Mouse (Mus musculus) liver, embryonic 12.5 days (tissue): ENCODE measurements around the gene Man1c1. TPM values are rescaled to one million over a fixed set of nuclear protein-coding genes. Genes with fewer than 3 reads are reported as not detected.

Experiments
- microRNA-seq: library from miRNA; unstranded; fragments of <30 nt; microRNA quantifications from one replicate; pipeline ENCODE4, GENCODE M21; 2017
- polyA plus RNA-seq: library from polyadenylated mRNA; unstranded; fragments of >200 nt; fragmentation: Nextera tagmentation; extraction: Ambion mirVana; gene quantifications from 2 replicates; pipeline ENCODE4 v1.2.1, GENCODE M21; 2016

Gene Man1c1
- polyA plus RNA-seq, 1 experiment from 2014 or later: 3.2 TPM

Small RNA genes lying within 50 kb of the gene (microRNA-seq; reads per million reads assigned to microRNA genes)
- not detected for gene Mir6403

Other genes with a start within 250 kb of the Man1c1 start
- gene Stmn1, start 236.0 kb downstream of the Man1c1 start, polyA plus RNA-seq: 558 and 570 TPM in 2 replicates
- 6.5 and 7.2 TPM in 2 replicates for gene Paqr7, start 207.6 kb downstream of the Man1c1 start, polyA plus RNA-seq
- gene Aunip, start 193.3 kb downstream of the Man1c1 start, polyA plus RNA-seq: 26.9 and 27.6 TPM in 2 replicates
- 69.3 and 72.1 TPM in 2 replicates for gene Mtfr1l, start 168.9 kb downstream of the Man1c1 start, polyA plus RNA-seq
- 12.5 and 14.1 TPM in 2 replicates for gene Selenon, start 152.1 kb downstream of the Man1c1 start, polyA plus RNA-seq
- 26.4 and 28.2 TPM in 2 replicates for gene Ldlrap1, start 63.7 kb upstream of the Man1c1 start, polyA plus RNA-seq
- 27.2 and 29.8 TPM in 2 replicates for gene Maco1, start 149.1 kb upstream of the Man1c1 start, polyA plus RNA-seq
- 477 and 480 TPM in 2 replicates for gene Rhd, start 160.2 kb upstream of the Man1c1 start, polyA plus RNA-seq
- gene Tmem50a, start 210.7 kb upstream of the Man1c1 start, polyA plus RNA-seq: 94.2 and 94.9 TPM in 2 replicates
- 310 and 322 TPM in 2 replicates for gene Rsrp1, start 219.3 kb upstream of the Man1c1 start, polyA plus RNA-seq
- 70.8 and 72.8 TPM in 2 replicates for gene Syf2, start 226.6 kb upstream of the Man1c1 start, polyA plus RNA-seq